Mouse (Mus musculus) embryo, embryonic 11 days (tissue): Measurements from ENCODE around the gene Tbl2.

ENCODE experiments used
- DNase-seq: peaks from one replicate; pipeline ENCODE4 v3.0.0-alpha.2; 2015

The Tbl2 gene

GRCm38 (mm10) chr5:135156496-135156895, 7.0 kb downstream of the Tbl2 start:
- DNase-seq = no peak

- DNase-seq = no peak
These were observed 11.8 kb downstream of the Tbl2 start for GRCm38 (mm10) chr5:135161221-135161620.

GRCm38 (mm10) chr5:135161650-135162049, 12.2 kb downstream of the Tbl2 start:
- DNase-seq = no peak

GRCm38 (mm10) chr5:135162361-135162760, 12.9 kb downstream of the Tbl2 start:
- no peak for DNase-seq

GRCm38 (mm10) chr5:135162821-135163220, 13.4 kb downstream of the Tbl2 start:
- no peak for DNase-seq

GRCm38 (mm10) chr5:135166909-135167308, 17.5 kb downstream of the Tbl2 start:
- no peak for DNase-seq

- no peak for DNase-seq
These were observed 18.0 kb downstream of the Tbl2 start for GRCm38 (mm10) chr5:135167469-135167868.

- peak; percentile 98 for DNase-seq
These were observed 18.9 kb downstream of the Tbl2 start, which contains the start of gene Bcl7b for GRCm38 (mm10) chr5:135168063-135169062. Gene Bcl7b, plus strand, starts transcription at chr5:135168283.

GRCm38 (mm10) chr5:135169479-135169878, 20.0 kb downstream of the Tbl2 start:
- DNase-seq = no peak

GRCm38 (mm10) chr5:135171688-135172220, 22.3 kb downstream of the Tbl2 start:
- DNase-seq = no peak

- DNase-seq = no peak
These were observed 23.5 kb downstream of the Tbl2 start for GRCm38 (mm10) chr5:135172986-135173385.

- no peak for DNase-seq
These were observed 25.6 kb downstream of the Tbl2 start for GRCm38 (mm10) chr5:135175086-135175485.

GRCm38 (mm10) chr5:135178523-135178922, 29.1 kb downstream of the Tbl2 start:
- DNase-seq = no peak

- DNase-seq = no peak
These were observed 29.5 kb downstream of the Tbl2 start for GRCm38 (mm10) chr5:135178996-135179395.

- no peak for DNase-seq
These were observed 30.2 kb downstream of the Tbl2 start for GRCm38 (mm10) chr5:135179616-135180015.

- DNase-seq = no peak
These were observed 31.3 kb downstream of the Tbl2 start for GRCm38 (mm10) chr5:135180796-135181195.

GRCm38 (mm10) chr5:135181776-135182175, 32.3 kb downstream of the Tbl2 start:
- no peak for DNase-seq

- peak; percentile 7 for DNase-seq
These were observed 33.8 kb downstream of the Tbl2 start for GRCm38 (mm10) chr5:135183131-135183861.

- DNase-seq = no peak
These were observed 35.6 kb downstream of the Tbl2 start for GRCm38 (mm10) chr5:135185016-135185415.

- DNase-seq = peak; percentile 47
These were observed 36.1 kb downstream of the Tbl2 start for GRCm38 (mm10) chr5:135185596-135185995.

GRCm38 (mm10) chr5:135186231-135186620, 36.8 kb downstream of the Tbl2 start:
- DNase-seq = no peak

- DNase-seq = peak; percentile 99
These were observed 37.3 kb downstream of the Tbl2 start, which contains the start of gene Baz1b for GRCm38 (mm10) chr5:135186621-135187348. Gene Baz1b, plus strand, starts transcription at chr5:135187264.
